Comparison of ENCODE assay signal across 20 mouse cellular contexts in the genomic region with DNA sequence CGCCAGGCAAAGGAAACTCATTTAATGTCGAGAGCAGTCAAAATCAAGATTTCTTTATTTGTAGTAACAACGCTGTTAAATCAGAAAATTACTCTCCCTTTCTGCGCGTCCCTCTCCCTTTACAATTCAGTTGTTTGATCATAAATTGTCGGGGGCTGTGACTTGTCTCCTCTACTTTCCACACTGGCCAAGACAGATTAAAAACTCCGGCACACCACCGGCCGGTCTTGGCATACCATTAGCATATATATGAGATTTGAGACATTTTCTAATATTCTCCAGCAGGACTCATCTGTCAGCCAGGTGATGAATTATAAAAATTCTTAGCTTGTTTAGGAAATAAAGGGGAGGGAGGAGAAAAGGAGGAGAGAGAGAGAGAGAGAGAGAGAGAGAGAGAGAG.
DNase-seq lines count a peak whose midpoint lies in the region; ATAC-seq and TF ChIP-seq lines count a peak whose summit lies in the region.
"Had no signal": no experiment of that assay in that cellular context is flagged by ENCODE, and none has a peak within 500 bp of the region (broad histone marks: within the 10 kb centered on the region; RNA-seq: fewer than 3 reads in every experiment).

No protein-coding gene starts in this region.

- 0 out of 2 replicates have a peak, but pooled peaks cover 3% of the 10 kb centered on the region for H3K4me1 ChIP-seq in midbrain, embryonic 14.5 days (ENCODE audit: control insufficient read depth, insufficient read depth, low read length)
- no peaks in the 10 kb centered on the region for H3K4me1 ChIP-seq in midbrain, postnatal 0 days (ENCODE audit: insufficient read depth, low read length)
- H3K4me1 ChIP-seq in midbrain, embryonic 16.5 days (ENCODE audit: control insufficient read depth, insufficient read depth, low read length): no peaks in the 10 kb centered on the region
- H3K4me1 ChIP-seq in midbrain, embryonic 10.5 days: no peaks in the 10 kb centered on the region
- H3K4me1 ChIP-seq: embryonic facial prominence, embryonic 10.5 days; embryonic facial prominence, embryonic 12.5 days; forebrain, embryonic 12.5 days; forebrain, embryonic 15.5 days had no signal

- no peaks in the 10 kb centered on the region; the same call in 1 of the 2 replicates for H3K27me3 ChIP-seq in midbrain, embryonic 14.5 days (ENCODE audit: control insufficient read depth, insufficient read depth, low read length)
- no peaks in the 10 kb centered on the region for H3K27me3 ChIP-seq in midbrain, postnatal 0 days (ENCODE audit: insufficient read depth, low read length)
- no peaks in the 10 kb centered on the region for H3K27me3 ChIP-seq in midbrain, embryonic 16.5 days (ENCODE audit: control insufficient read depth, insufficient read depth, low read depth, low read length)
- peaks cover 12% of the 10 kb centered on the region; the same call in 1 of the 2 replicates for H3K27me3 ChIP-seq in midbrain, embryonic 10.5 days (ENCODE audit: low read depth, poor library complexity, severe bottlenecking)
- H3K27me3 ChIP-seq: embryonic facial prominence, embryonic 12.5 days; forebrain, embryonic 15.5 days had no signal

- DNase-seq in heart, adult 11 months: peak; percentile 58
- no peak for DNase-seq in heart, postnatal 4 days
- peak; percentile 62 for DNase-seq in midbrain, embryonic 14.5 days
- no peak for DNase-seq in midbrain, postnatal 0 days (ENCODE audit: low spot score)
- no peak for DNase-seq in midbrain, embryonic 10.5 days (ENCODE audit: low spot score)
- no peak for DNase-seq in kidney, postnatal 14 days
- DNase-seq: adrenal gland, adult 2 months; adrenal gland, postnatal 10 days; adrenal gland, postnatal 25 days; cerebellum, adult 11-12 months; cerebellum, adult 2 months; cerebellum, adult 9-10 months; cerebellum, postnatal 10 days; cerebellum, postnatal 25 days; forebrain, postnatal 0 days had no signal

- no peaks in the 10 kb centered on the region for H3K36me3 ChIP-seq in midbrain, embryonic 14.5 days (ENCODE audit: control insufficient read depth, insufficient read depth, low read length)
- no peaks in the 10 kb centered on the region for H3K36me3 ChIP-seq in midbrain, postnatal 0 days (ENCODE audit: insufficient read depth, low read length)
- no peaks in the 10 kb centered on the region for H3K36me3 ChIP-seq in midbrain, embryonic 16.5 days (ENCODE audit: control insufficient read depth, insufficient read depth, low read length)
- no peaks in the 10 kb centered on the region for H3K36me3 ChIP-seq in midbrain, embryonic 10.5 days
- H3K36me3 ChIP-seq: embryonic facial prominence, embryonic 10.5 days; embryonic facial prominence, embryonic 12.5 days; forebrain, embryonic 12.5 days; forebrain, embryonic 15.5 days had no signal

- no peaks in the 10 kb centered on the region for H3K9me3 ChIP-seq in midbrain, embryonic 14.5 days (ENCODE audit: control insufficient read depth, low read length)
- no peaks in the 10 kb centered on the region for H3K9me3 ChIP-seq in midbrain, postnatal 0 days (ENCODE audit: low read length)
- no peaks in the 10 kb centered on the region for H3K9me3 ChIP-seq in midbrain, embryonic 16.5 days (replicated peaks; ENCODE audit: control insufficient read depth, low read length, poor library complexity, severe bottlenecking)
- no peaks in the 10 kb centered on the region for H3K9me3 ChIP-seq in midbrain, embryonic 10.5 days (replicated peaks)
- H3K9me3 ChIP-seq: embryonic facial prominence, embryonic 10.5 days; embryonic facial prominence, embryonic 12.5 days; forebrain, embryonic 12.5 days; forebrain, embryonic 15.5 days had no signal

- no peak overlapping the region for H3K27ac ChIP-seq in midbrain, embryonic 14.5 days (replicated peaks; ENCODE audit: low read depth, low read length)
- no peak overlapping the region for H3K27ac ChIP-seq in midbrain, postnatal 0 days (ENCODE audit: low read depth, low read length)
- H3K27ac ChIP-seq in midbrain, embryonic 16.5 days (ENCODE audit: low read length): no peak overlapping the region
- no peak overlapping the region for H3K27ac ChIP-seq in midbrain, embryonic 10.5 days (replicated peaks)
- H3K27ac ChIP-seq: embryonic facial prominence, embryonic 10.5 days; embryonic facial prominence, embryonic 12.5 days; forebrain, embryonic 12.5 days; forebrain, embryonic 15.5 days had no signal

- H3K4me2 ChIP-seq in midbrain, embryonic 14.5 days (ENCODE audit: low read length): no peak overlapping the region
- H3K4me2 ChIP-seq in midbrain, postnatal 0 days (ENCODE audit: low read depth, low read length, poor library complexity, severe bottlenecking): no peak overlapping the region
- H3K4me2 ChIP-seq in midbrain, embryonic 16.5 days (ENCODE audit: low read length): peak overlapping the region; percentile 23; the same call in 1 of the 2 replicates
- H3K4me2 ChIP-seq: embryonic facial prominence, embryonic 12.5 days; forebrain, embryonic 12.5 days; forebrain, embryonic 15.5 days had no signal

- H3K4me3 ChIP-seq in midbrain, embryonic 14.5 days (replicated peaks; ENCODE audit: low read depth, low read length): no peak overlapping the region
- no peak overlapping the region for H3K4me3 ChIP-seq in midbrain, postnatal 0 days (ENCODE audit: low read depth, low read length)
- no peak overlapping the region for H3K4me3 ChIP-seq in midbrain, embryonic 16.5 days (ENCODE audit: low read depth, low read length)
- no peak overlapping the region for H3K4me3 ChIP-seq in midbrain, embryonic 10.5 days
- H3K4me3 ChIP-seq: embryonic facial prominence, embryonic 10.5 days; embryonic facial prominence, embryonic 12.5 days; forebrain, embryonic 12.5 days; forebrain, embryonic 15.5 days had no signal

- TF ChIP-seq CTCF in midbrain, postnatal 0 days (IDR thresholded peaks at IDR 0.05): no peak

- 21% methylated on average over 9 of the region's 9 CpGs for WGBS in midbrain, embryonic 14.5 days
- 30% methylated on average over 9 of the region's 9 CpGs for WGBS in midbrain, postnatal 0 days
- 30% methylated on average over 9 of the region's 9 CpGs for WGBS in midbrain, embryonic 16.5 days
- 89% methylated on average over 9 of the region's 9 CpGs for WGBS in midbrain, embryonic 10.5 days

- ATAC-seq in midbrain, embryonic 14.5 days (ENCODE audit: low FRiP score, low TSS enrichment): no peak
- no peak for ATAC-seq in midbrain, postnatal 0 days (ENCODE audit: low FRiP score)
- ATAC-seq in midbrain, embryonic 16.5 days: 0 out of 2 replicates have a peak, but pooled peaks have one; percentile 25
- ATAC-seq: forebrain, embryonic 15.5 days; forebrain, postnatal 0 days had no signal

- no peak overlapping the region for H3K9ac ChIP-seq in midbrain, embryonic 14.5 days (replicated peaks; ENCODE audit: low read length)
- no peak overlapping the region for H3K9ac ChIP-seq in midbrain, postnatal 0 days (replicated peaks; ENCODE audit: low read length, poor library complexity, severe bottlenecking)
- no peak overlapping the region for H3K9ac ChIP-seq in midbrain, embryonic 16.5 days (ENCODE audit: low read depth, low read length)
- H3K9ac ChIP-seq: embryonic facial prominence, embryonic 12.5 days; forebrain, embryonic 12.5 days; forebrain, embryonic 15.5 days; forebrain, postnatal 0 days had no signal

Comparison
In these comparisons a context has a peak if more than half of its experiments do, and no peak if none do; other contexts are left out.
1. DNase-seq: peak in heart, adult 11 months (single experiment) and midbrain, embryonic 14.5 days (single experiment); none in heart, postnatal 4 days (single experiment), midbrain, postnatal 0 days (single experiment), midbrain, embryonic 10.5 days (single experiment) and kidney, postnatal 14 days (single experiment).